ENCODE assay signal across 19 mouse cellular contexts in the genomic region with DNA sequence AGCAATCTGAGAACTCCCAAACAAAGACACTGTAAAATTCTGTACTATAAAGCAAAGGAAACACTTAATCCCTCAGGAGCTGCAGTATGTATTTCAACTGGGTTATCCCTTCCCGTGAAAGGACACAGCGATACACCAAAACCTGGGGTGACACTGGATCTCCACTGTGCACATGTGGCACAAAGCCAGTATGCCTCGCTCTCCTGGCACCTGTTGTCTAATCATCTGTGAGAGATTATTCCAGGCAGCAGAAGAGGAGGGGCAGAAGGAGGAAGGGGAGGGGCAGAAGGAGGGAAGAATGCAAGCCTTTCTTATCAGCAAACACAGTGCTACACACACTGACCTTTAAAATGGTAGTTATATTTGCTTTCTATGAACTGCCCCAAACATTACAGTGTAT.
DNase-seq lines count a peak whose midpoint lies in the region; ATAC-seq lines count a peak whose summit lies in the region.
"Had no signal": no experiment of that assay in that cellular context is flagged by ENCODE, and none has a peak within 500 bp of the region (broad histone marks: within the 10 kb centered on the region; RNA-seq: fewer than 3 reads in every experiment).

No protein-coding gene starts in this region.

- H3K36me3 ChIP-seq in embryonic facial prominence, embryonic 15.5 days: no peaks in the 10 kb centered on the region
- H3K36me3 ChIP-seq in liver, embryonic 12.5 days: no peaks in the 10 kb centered on the region
- no peaks in the 10 kb centered on the region for H3K36me3 ChIP-seq in stomach, embryonic 15.5 days
- H3K36me3 ChIP-seq: forebrain, embryonic 10.5 days; heart, embryonic 12.5 days; kidney, embryonic 15.5 days; limb, embryonic 15.5 days; neural tube, embryonic 15.5 days had no signal

- H3K9me3 ChIP-seq in embryonic facial prominence, embryonic 15.5 days (replicated peaks): no peaks in the 10 kb centered on the region
- no peaks in the 10 kb centered on the region for H3K9me3 ChIP-seq in liver, embryonic 12.5 days (replicated peaks)
- no peaks in the 10 kb centered on the region for H3K9me3 ChIP-seq in stomach, embryonic 15.5 days
- H3K9me3 ChIP-seq: forebrain, embryonic 10.5 days; heart, embryonic 12.5 days; kidney, embryonic 15.5 days; limb, embryonic 15.5 days; neural tube, embryonic 15.5 days had no signal

- no peak overlapping the region for H3K4me3 ChIP-seq in embryonic facial prominence, embryonic 15.5 days (replicated peaks)
- no peak overlapping the region for H3K4me3 ChIP-seq in liver, embryonic 12.5 days
- no peak overlapping the region for H3K4me3 ChIP-seq in stomach, embryonic 15.5 days (replicated peaks)
- H3K4me3 ChIP-seq: forebrain, embryonic 10.5 days; heart, embryonic 12.5 days; kidney, embryonic 15.5 days; left cerebral cortex, adult 2 months; limb, embryonic 15.5 days; neural tube, embryonic 15.5 days had no signal

- no peak overlapping the region for H3K4me2 ChIP-seq in embryonic facial prominence, embryonic 15.5 days (replicated peaks)
- no peak overlapping the region for H3K4me2 ChIP-seq in liver, embryonic 12.5 days
- no peak overlapping the region for H3K4me2 ChIP-seq in stomach, embryonic 15.5 days
- H3K4me2 ChIP-seq: heart, embryonic 12.5 days; kidney, embryonic 15.5 days; limb, embryonic 15.5 days; midbrain, embryonic 11.5 days; neural tube, embryonic 15.5 days had no signal

- no peaks in the 10 kb centered on the region for H3K27me3 ChIP-seq in embryonic facial prominence, embryonic 15.5 days
- H3K27me3 ChIP-seq in liver, embryonic 12.5 days (replicated peaks): no peaks in the 10 kb centered on the region
- H3K27me3 ChIP-seq in stomach, embryonic 15.5 days (replicated peaks): no peaks in the 10 kb centered on the region
- H3K27me3 ChIP-seq: heart, embryonic 12.5 days; kidney, embryonic 15.5 days; limb, embryonic 15.5 days; neural tube, embryonic 15.5 days had no signal

- ATAC-seq in embryonic facial prominence, embryonic 15.5 days (ENCODE audit: insufficient number of reproducible peaks, low FRiP score, low TSS enrichment, low read depth): peak; percentile 72
- ATAC-seq in liver, embryonic 12.5 days: peak; percentile 76
- ATAC-seq in stomach, embryonic 15.5 days (ENCODE audit: insufficient read depth, low FRiP score, low read depth): peak; percentile 83; the same call in 1 of the 2 replicates
- ATAC-seq: hindbrain, postnatal 0 days had no signal

- H3K4me1 ChIP-seq in embryonic facial prominence, embryonic 15.5 days: peaks cover 6% of the 10 kb centered on the region; the same call in 1 of the 2 replicates
- H3K4me1 ChIP-seq in liver, embryonic 12.5 days: peaks cover 51% of the 10 kb centered on the region
- H3K4me1 ChIP-seq in stomach, embryonic 15.5 days: peaks cover 19% of the 10 kb centered on the region

- peak; percentile 15 for DNase-seq in retina, adult 2 months (ENCODE audit: low read depth, low spot score)
- no peak for DNase-seq in retina, postnatal 1 day
- DNase-seq in adrenal gland, adult 8-10 months: no peak
- no peak for DNase-seq in thymus, postnatal 25 days
- no peak for DNase-seq in heart, adult 8-10 months (ENCODE audit: low spot score)
- DNase-seq: adrenal gland, postnatal 14 days; cerebellum, postnatal 14 days; heart, postnatal 36 days had no signal

- no peak overlapping the region for H3K9ac ChIP-seq in embryonic facial prominence, embryonic 15.5 days
- H3K9ac ChIP-seq in liver, embryonic 12.5 days: no peak overlapping the region
- H3K9ac ChIP-seq in stomach, embryonic 15.5 days: no peak overlapping the region
- H3K9ac ChIP-seq: heart, embryonic 12.5 days; kidney, embryonic 15.5 days; limb, embryonic 15.5 days; neural tube, embryonic 15.5 days had no signal

- 43% methylated on average over 3 of the region's 3 CpGs for WGBS in embryonic facial prominence, embryonic 15.5 days
- WGBS in liver, embryonic 12.5 days (ENCODE audit: insufficient replicate concordance): 62% methylated on average over 3 of the region's 3 CpGs
- 51% methylated on average over 3 of the region's 3 CpGs for WGBS in stomach, embryonic 15.5 days

- H3K27ac ChIP-seq in embryonic facial prominence, embryonic 15.5 days (replicated peaks): no peak overlapping the region
- H3K27ac ChIP-seq in liver, embryonic 12.5 days: no peak overlapping the region
- H3K27ac ChIP-seq in stomach, embryonic 15.5 days: no peak overlapping the region
- H3K27ac ChIP-seq: forebrain, embryonic 10.5 days; hindbrain, postnatal 0 days; kidney, embryonic 15.5 days; left cerebral cortex, adult 2 months; limb, embryonic 15.5 days; neural tube, embryonic 15.5 days had no signal
